Mouse (Mus musculus): Measurements from ENCODE around the gene Gm10491. TPM values are rescaled to one million over a fixed set of nuclear protein-coding genes. Genes with fewer than 3 reads are reported as not detected.

Gm10491 gene
- polyA plus RNA-seq, 1 experiment from 2014 or later, result not detected

Other genes with a start within 250 kb of the Gm10491 start
- gene Plp2, start 236.4 kb downstream of the Gm10491 start, polyA plus RNA-seq (2015; fragmentation: Nextera tagmentation; extraction: Ambion mirVana), result 205 and 217 TPM in 2 replicates
- 0.47 and 1.1 TPM in 2 replicates for gene Magix, start 226.6 kb downstream of the Gm10491 start, polyA plus RNA-seq (2015; fragmentation: Nextera tagmentation; extraction: Ambion mirVana)
- 36.6 and 40.3 TPM in 2 replicates for gene Gpkow, start 210.7 kb downstream of the Gm10491 start, polyA plus RNA-seq (2015; fragmentation: Nextera tagmentation; extraction: Ambion mirVana)
- 39.2 and 41.0 TPM in 2 replicates for gene Wdr45, start 193.5 kb downstream of the Gm10491 start, polyA plus RNA-seq (2015; fragmentation: Nextera tagmentation; extraction: Ambion mirVana)
- gene Gm45208, start 185.6 kb downstream of the Gm10491 start, polyA plus RNA-seq (2015; fragmentation: Nextera tagmentation; extraction: Ambion mirVana), result 0.20 TPM in 1 of 2 replicates, not detected in the other
- gene Praf2, start 179.4 kb downstream of the Gm10491 start, polyA plus RNA-seq (2015; fragmentation: Nextera tagmentation; extraction: Ambion mirVana), result 80.8 and 86.1 TPM in 2 replicates
- 14.9 and 21.8 TPM in 2 replicates for gene Ccdc120, start 156.9 kb downstream of the Gm10491 start, polyA plus RNA-seq (2015; fragmentation: Nextera tagmentation; extraction: Ambion mirVana)
- gene Tfe3, start 145.3 kb downstream of the Gm10491 start, polyA plus RNA-seq (2015; fragmentation: Nextera tagmentation; extraction: Ambion mirVana), result 30.5 and 31.9 TPM in 2 replicates
- 37.8 and 40.3 TPM in 2 replicates for gene Gripap1, start 118.1 kb downstream of the Gm10491 start, polyA plus RNA-seq (2015; fragmentation: Nextera tagmentation; extraction: Ambion mirVana)
- gene Kcnd1, start 85.5 kb downstream of the Gm10491 start, polyA plus RNA-seq (2015; fragmentation: Nextera tagmentation; extraction: Ambion mirVana), result 1.3 TPM in 2 replicates
- 35.9 and 43.7 TPM in 2 replicates for gene Otud5, start 66.5 kb downstream of the Gm10491 start, polyA plus RNA-seq (2015; fragmentation: Nextera tagmentation; extraction: Ambion mirVana)
- 4.8 and 5.1 TPM in 2 replicates for gene Pim2, start 29.6 kb downstream of the Gm10491 start, polyA plus RNA-seq (2015; fragmentation: Nextera tagmentation; extraction: Ambion mirVana)
- gene Slc35a2, start 23.8 kb downstream of the Gm10491 start, polyA plus RNA-seq (2015; fragmentation: Nextera tagmentation; extraction: Ambion mirVana), result 64.5 and 70.0 TPM in 2 replicates
- gene Pqbp1, start 8.6 kb downstream of the Gm10491 start, polyA plus RNA-seq (2015; fragmentation: Nextera tagmentation; extraction: Ambion mirVana), result 117 and 124 TPM in 2 replicates
- 157 and 170 TPM in 2 replicates for gene Timm17b, start 8.5 kb downstream of the Gm10491 start, polyA plus RNA-seq (2015; fragmentation: Nextera tagmentation; extraction: Ambion mirVana)
- gene Gm10490, start 1.7 kb upstream of the Gm10491 start, polyA plus RNA-seq (2015; fragmentation: Nextera tagmentation; extraction: Ambion mirVana), result not detected in 2 replicates
- gene Pcsk1n, start 12.0 kb upstream of the Gm10491 start, polyA plus RNA-seq (2015; fragmentation: Nextera tagmentation; extraction: Ambion mirVana), result 0.63 and 1.2 TPM in 2 replicates
- not detected in 2 replicates for gene Eras, start 20.8 kb upstream of the Gm10491 start, polyA plus RNA-seq (2015; fragmentation: Nextera tagmentation; extraction: Ambion mirVana)
- gene Hdac6, start 40.1 kb upstream of the Gm10491 start, polyA plus RNA-seq (2015; fragmentation: Nextera tagmentation; extraction: Ambion mirVana), result 25.3 and 27.0 TPM in 2 replicates
- 2.1 and 2.9 TPM in 2 replicates for gene Gata1, start 70.2 kb upstream of the Gm10491 start, polyA plus RNA-seq (2015; fragmentation: Nextera tagmentation; extraction: Ambion mirVana)
- not detected in 2 replicates for gene Glod5, start 110.7 kb upstream of the Gm10491 start, polyA plus RNA-seq (2015; fragmentation: Nextera tagmentation; extraction: Ambion mirVana)
- gene Suv39h1, start 166.9 kb upstream of the Gm10491 start, polyA plus RNA-seq (2015; fragmentation: Nextera tagmentation; extraction: Ambion mirVana), result 47.3 and 48.7 TPM in 2 replicates
- 0.97 and 1.00 TPM in 2 replicates for gene Was, start 182.7 kb upstream of the Gm10491 start, polyA plus RNA-seq (2015; fragmentation: Nextera tagmentation; extraction: Ambion mirVana)
- gene Wdr13, start 225.1 kb upstream of the Gm10491 start, polyA plus RNA-seq (2015; fragmentation: Nextera tagmentation; extraction: Ambion mirVana), result 20.3 and 21.3 TPM in 2 replicates
- 401 and 409 TPM in 2 replicates for gene Rbm3, start 238.0 kb upstream of the Gm10491 start, polyA plus RNA-seq (2015; fragmentation: Nextera tagmentation; extraction: Ambion mirVana)

Measured in limb, embryonic 15.5 days (tissue).